ENCODE assay signal across 28 mouse cellular contexts in genomic region chr11:22718036-22718435, GRCm38 (mm10).
A peak's percentile ranks its signal among the peaks of the same experiment; 100 is the strongest.
DNase-seq lines count a peak whose midpoint lies in the region; ATAC-seq and TF ChIP-seq lines count a peak whose summit lies in the region.
"Had no signal": no experiment of that assay in that cellular context is flagged by ENCODE, and none has a peak within 500 bp of the region (broad histone marks: within the 10 kb centered on the region; RNA-seq: fewer than 3 reads in every experiment).

No protein-coding gene starts in this region.

- no peak for DNase-seq in kidney, adult 2 months
- DNase-seq in kidney, adult 18-20 months: no peak
- DNase-seq in 3T3-L1 (ENCODE audit: low read depth, low spot score) (peak; percentile 47), MN1 (ENCODE audit: low spot score) (peak; percentile 57), R1 (ENCODE audit: low read depth, low spot score) (peak; percentile 50)
- no peak for DNase-seq in hindbrain, embryonic 14.5 days (ENCODE audit: low spot score)
- no peak for DNase-seq in neural tube, embryonic 10.5 days (ENCODE audit: extremely low spot score, low spot score)
- DNase-seq: adrenal gland, adult 8-10 months; adrenal gland, postnatal 14 days; B cell, adult 2 months; cerebellum, adult 11 months; cerebellum, adult 18-20 months; cerebellum, adult 8-10 months; cerebellum, adult 9-11 months; cerebellum, postnatal 14 days; cerebellum, postnatal 36 days; embryo, embryonic 11 days had no signal

- H3K4me2 ChIP-seq in hindbrain, embryonic 14.5 days (replicated peaks): no peak overlapping the region
- H3K4me2 ChIP-seq: embryonic facial prominence, embryonic 13.5 days; embryonic facial prominence, embryonic 15.5 days; forebrain, embryonic 12.5 days had no signal

- no peak for TF ChIP-seq POLR2A in kidney, adult 2 months (IDR thresholded peaks at IDR 0.05; ENCODE audit: low read depth, low read length)

- H3K4me1 ChIP-seq in kidney, adult 2 months (ENCODE audit: control insufficient read depth, insufficient read depth, low read length): peaks cover 5% of the 10 kb centered on the region
- H3K4me1 ChIP-seq in hindbrain, embryonic 14.5 days (replicated peaks; ENCODE audit: control insufficient read depth, insufficient read depth, low read length): no peaks in the 10 kb centered on the region
- H3K4me1 ChIP-seq: embryonic facial prominence, embryonic 15.5 days; forebrain, embryonic 10.5 days; forebrain, embryonic 12.5 days had no signal

- H3K27ac ChIP-seq in kidney, adult 2 months (ENCODE audit: insufficient read depth, low read depth, low read length): peak overlapping the region; percentile 64; the same call in 1 of the 2 replicates
- H3K27ac ChIP-seq in hindbrain, embryonic 14.5 days: no peak overlapping the region
- H3K27ac ChIP-seq: embryonic facial prominence, embryonic 13.5 days; embryonic facial prominence, embryonic 15.5 days; forebrain, embryonic 10.5 days; forebrain, embryonic 12.5 days had no signal

- 93% methylated on average over 7 of the region's 7 CpGs for WGBS in kidney, adult 2 months
- 99% methylated on average over 7 of the region's 7 CpGs for WGBS in hindbrain, embryonic 14.5 days

- no peaks in the 10 kb centered on the region for H3K36me3 ChIP-seq in kidney, adult 2 months (ENCODE audit: control insufficient read depth, insufficient read depth, low read length)
- H3K36me3 ChIP-seq in hindbrain, embryonic 14.5 days (replicated peaks; ENCODE audit: control insufficient read depth, insufficient read depth): no peaks in the 10 kb centered on the region
- H3K36me3 ChIP-seq: embryonic facial prominence, embryonic 13.5 days; embryonic facial prominence, embryonic 15.5 days; forebrain, embryonic 10.5 days; forebrain, embryonic 12.5 days; G1E had no signal

- H3K4me3 ChIP-seq in kidney, adult 2 months (ENCODE audit: insufficient read depth, low read depth, low read length): no peak overlapping the region
- no peak overlapping the region for H3K4me3 ChIP-seq in hindbrain, embryonic 14.5 days (replicated peaks; ENCODE audit: low read length)
- H3K4me3 ChIP-seq: embryonic facial prominence, embryonic 13.5 days; embryonic facial prominence, embryonic 15.5 days; erythroblast, embryonic 14.5 days; forebrain, embryonic 10.5 days; forebrain, embryonic 12.5 days had no signal

- no peak for ATAC-seq in hindbrain, embryonic 14.5 days (ENCODE audit: low FRiP score)
- ATAC-seq: CD4-positive, CD25-positive, alpha-beta regulatory T cell, adult 4 months; forebrain, embryonic 14.5 days; forebrain, embryonic 16.5 days; Patski had no signal

- H3K27me3 ChIP-seq in kidney, adult 2 months (replicated peaks; ENCODE audit: control insufficient read depth, insufficient read depth, low read length): no peaks in the 10 kb centered on the region
- H3K27me3 ChIP-seq in hindbrain, embryonic 14.5 days (ENCODE audit: control insufficient read depth, insufficient read depth, low read length): no peaks in the 10 kb centered on the region
- H3K27me3 ChIP-seq: CH12.LX; embryonic facial prominence, embryonic 13.5 days; embryonic facial prominence, embryonic 15.5 days; forebrain, embryonic 12.5 days; Patski had no signal

- H3K9ac ChIP-seq in hindbrain, embryonic 14.5 days: no peak overlapping the region
- H3K9ac ChIP-seq: embryonic facial prominence, embryonic 13.5 days; embryonic facial prominence, embryonic 15.5 days; forebrain, embryonic 12.5 days had no signal

- no peak for TF ChIP-seq CTCF in kidney, adult 2 months (conservative IDR thresholded peaks at IDR 0.05; ENCODE audit: insufficient read depth, insufficient read length, low read depth, low read length)

- no peaks in the 10 kb centered on the region for H3K9me3 ChIP-seq in hindbrain, embryonic 14.5 days (ENCODE audit: control insufficient read depth, low read length)
- H3K9me3 ChIP-seq: embryonic facial prominence, embryonic 13.5 days; embryonic facial prominence, embryonic 15.5 days; G1E had no signal

Comparison
In these comparisons a context has a peak if more than half of its experiments do, and no peak if none do; other contexts are left out.
1. DNase-seq: peak in 3T3-L1 (single experiment), MN1 (single experiment) and R1 (single experiment); none in kidney, adult 2 months (single experiment), kidney, adult 18-20 months (single experiment), hindbrain, embryonic 14.5 days (single experiment) and neural tube, embryonic 10.5 days (single experiment).